Mouse (Mus musculus) thymus, adult 18-20 months (tissue): Measurements from ENCODE around the gene Olfr996.
"Not testable (repeated sequence)": the region's sequence is repeated elsewhere in the genome, so short reads cannot be mapped to it uniquely, and the experiment has no call there.

Source experiments
- DNase-seq, 2 experiments: peaks; one replicate each; pipeline ENCODE4 v3.0.0; 2022; ENCODE audit warnings: mixed read lengths in 2 of 2

Gene Olfr996

DNA sequence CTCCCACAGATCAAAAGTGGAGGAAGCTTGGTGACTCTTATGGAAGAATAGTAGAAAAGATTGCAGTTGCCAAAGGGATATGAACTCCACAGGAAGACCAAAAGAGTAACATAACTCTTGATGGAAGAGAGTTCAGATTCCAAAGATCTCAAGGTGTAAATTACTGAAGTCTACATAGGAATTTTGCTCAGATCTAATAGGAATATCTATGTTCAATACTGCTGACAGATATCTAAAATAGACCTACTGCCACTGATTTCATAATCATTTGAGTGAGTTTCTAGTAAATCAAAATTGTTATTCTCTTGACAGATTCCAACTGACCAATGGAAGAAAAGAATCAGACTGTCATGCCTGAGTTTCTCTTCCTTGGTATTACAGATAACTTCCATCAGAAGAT, at the start of gene Olfr996:
Gene Olfr996, plus strand, starts transcription at position 301 of the 400 bp plus-strand sequence.
- DNase-seq = no peak

DNA sequence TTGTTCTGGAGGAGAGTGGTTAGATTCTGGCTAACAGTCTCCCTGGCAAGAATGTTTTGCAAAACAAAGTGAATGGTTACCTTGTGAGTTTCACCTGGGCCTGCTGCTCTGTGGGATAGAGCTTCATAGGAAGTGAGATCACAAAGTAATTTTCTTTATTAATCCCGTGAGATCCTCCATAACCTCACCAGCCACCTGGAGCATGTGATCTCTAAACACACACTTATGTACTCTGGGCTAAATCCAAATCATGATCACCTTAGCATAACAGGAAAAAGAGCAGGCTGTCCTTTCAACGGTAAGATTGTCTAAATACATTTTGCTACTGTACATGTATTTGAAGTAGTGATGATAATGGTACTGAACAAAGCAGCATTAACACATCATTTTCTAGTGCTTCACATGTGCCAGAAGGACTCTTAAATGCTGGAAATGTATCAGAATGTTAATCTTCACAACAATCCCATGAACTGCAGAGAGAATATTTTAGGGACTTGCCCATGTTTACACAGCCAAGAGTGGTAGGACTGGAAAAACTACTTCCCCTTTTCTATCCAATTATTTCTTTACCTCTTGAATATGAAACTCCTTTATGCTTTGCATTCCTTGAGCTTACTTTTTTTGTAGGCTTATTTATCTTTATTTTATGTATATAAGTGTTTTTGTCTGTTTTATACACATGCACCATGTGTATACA, 46.8 kb upstream of the Olfr996 start:
- no peak for DNase-seq

DNA sequence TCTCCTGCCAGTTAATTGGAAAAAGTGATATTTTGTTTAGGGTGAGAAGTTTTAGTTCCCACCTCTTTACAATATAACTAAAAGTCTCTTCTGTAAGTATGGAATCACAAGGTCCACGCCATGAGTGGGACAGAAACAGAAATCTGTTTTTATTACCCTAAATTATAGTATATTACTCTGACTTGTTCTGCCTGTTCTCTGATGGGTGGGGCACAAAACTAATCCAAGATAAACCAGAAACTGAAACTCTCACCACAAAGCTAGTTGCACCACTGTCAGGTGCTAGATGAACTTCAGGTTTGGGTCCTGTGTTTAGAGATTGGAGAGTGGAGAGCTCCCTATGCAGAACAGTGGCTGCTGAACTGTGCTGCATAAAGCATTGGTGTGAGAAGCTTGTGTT, 45.1 kb upstream of the Olfr996 start:
- DNase-seq = no peak

DNA sequence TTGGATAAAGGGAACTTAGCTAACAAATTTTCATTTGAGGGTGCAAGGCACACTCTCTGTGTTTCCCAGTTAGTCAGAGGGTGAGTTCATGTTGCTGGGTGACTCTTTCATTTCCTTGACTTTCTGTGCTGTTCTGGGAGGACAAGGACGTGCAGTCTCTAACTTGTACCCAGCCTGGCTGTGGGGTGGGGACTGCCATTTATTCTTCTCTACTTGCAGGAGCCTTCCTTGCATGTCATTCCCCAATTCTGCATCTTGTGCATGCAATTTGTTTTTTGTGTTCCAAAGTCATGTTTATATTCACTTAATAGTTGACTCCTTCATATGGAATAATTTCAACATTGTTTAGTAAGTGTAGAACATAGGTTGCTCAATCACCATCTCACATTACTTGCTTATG, 24.2 kb upstream of the Olfr996 start:
- DNase-seq = no peak

DNA sequence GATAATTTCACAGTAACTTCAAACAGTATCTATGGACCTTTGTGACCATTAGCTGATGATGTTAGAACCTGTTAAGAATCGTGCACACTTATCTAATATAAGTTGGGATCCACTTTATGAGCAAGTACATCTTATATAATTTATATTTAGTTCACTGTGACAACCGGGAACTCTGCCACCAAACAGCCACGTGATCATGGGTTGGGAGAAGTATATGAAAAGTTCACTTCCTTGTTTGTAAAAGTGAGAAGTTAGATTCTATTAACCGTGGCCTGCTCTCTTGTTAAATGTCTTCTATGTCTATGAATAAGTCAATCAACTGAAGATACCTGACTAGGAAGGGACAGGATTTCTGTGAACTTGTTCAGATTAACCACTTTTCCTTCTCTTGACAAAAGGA, 18.8 kb upstream of the Olfr996 start:
- no peak for DNase-seq

DNA sequence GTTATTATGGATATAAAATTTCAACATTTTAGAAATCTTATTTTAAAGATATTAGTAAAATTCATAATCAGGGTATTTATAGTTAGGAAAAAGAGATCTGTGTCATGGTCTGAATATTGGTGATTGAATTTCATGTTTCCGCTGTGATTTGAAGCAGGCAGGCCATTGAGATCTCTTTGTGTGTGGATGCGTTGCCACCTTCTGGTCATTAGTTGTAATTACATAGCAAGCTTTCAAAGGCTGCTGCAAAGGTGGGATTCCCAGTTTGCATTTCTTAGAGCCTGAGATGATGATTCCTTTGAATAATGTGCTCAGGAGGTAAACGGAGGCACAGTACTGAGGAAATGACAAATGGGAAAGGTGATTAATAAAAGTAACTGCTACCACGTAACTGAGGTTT, 17.8 kb upstream of the Olfr996 start:
- DNase-seq = no peak

DNA sequence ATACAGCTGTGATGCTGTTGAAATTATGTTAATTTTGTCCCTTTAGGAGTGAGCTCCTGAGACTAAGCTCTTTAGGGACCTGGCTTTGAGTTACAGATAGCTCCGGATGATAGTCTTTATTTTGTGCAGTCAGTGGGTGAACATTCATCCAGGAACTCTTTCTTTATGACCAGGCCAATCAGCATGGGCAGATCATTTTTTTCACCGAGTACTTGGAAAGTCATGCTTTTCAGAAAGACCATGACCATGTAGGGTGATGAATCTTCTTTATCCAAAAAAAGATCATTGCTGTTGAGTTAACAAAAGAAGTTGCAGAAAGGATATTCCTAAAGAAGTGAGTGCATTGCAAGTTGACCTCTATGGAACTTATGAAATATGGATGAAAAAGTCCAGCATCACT, 9.6 kb downstream of the Olfr996 start, which contains the start of gene Olfr998:
Gene Olfr998, plus strand, starts transcription at position 301 of the 400 bp plus-strand sequence.
- not testable (repeated sequence) for DNase-seq

DNA sequence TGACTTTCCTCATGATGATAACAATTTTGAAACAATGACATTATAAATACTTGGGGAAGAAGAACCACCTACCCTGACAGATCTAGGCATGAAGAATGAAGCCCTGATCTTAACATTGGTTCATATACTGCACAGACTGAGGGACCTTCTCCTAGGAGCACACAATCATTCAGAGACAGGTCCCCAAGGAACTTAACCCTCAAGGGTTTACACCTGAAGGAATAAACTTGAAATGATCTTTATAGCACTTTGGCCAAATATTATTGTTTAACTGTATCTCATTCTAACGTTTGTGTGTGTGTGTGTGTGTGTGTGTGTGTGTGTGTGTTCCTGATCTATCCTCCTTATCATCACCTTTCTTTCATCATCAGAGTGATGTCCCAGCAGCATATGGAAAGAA, 32.8 kb downstream of the Olfr996 start, which contains the start of gene Olfr1000:
Gene Olfr1000, minus strand, starts transcription at position 101 of the 400 bp plus-strand sequence.
- DNase-seq = no peak
